43 mouse cellular contexts compared by ENCODE assay signal in genomic region chr12:104123996-104124395, GRCm38 (mm10). TPM values are rescaled to one million over a fixed set of nuclear protein-coding genes. Genes with fewer than 3 reads are reported as not detected.
A peak's percentile ranks its signal among the peaks of the same experiment; 100 is the strongest.
DNase-seq lines count a peak whose midpoint lies in the region; ATAC-seq lines count a peak whose summit lies in the region.
"Had no signal": no experiment of that assay in that cellular context is flagged by ENCODE, and none has a peak within 500 bp of the region (broad histone marks: within the 10 kb centered on the region; RNA-seq: fewer than 3 reads in every experiment).

No protein-coding gene starts in this region.

- H3K9ac ChIP-seq in heart, embryonic 12.5 days: no peak overlapping the region
- no peak overlapping the region for H3K9ac ChIP-seq in forebrain, embryonic 16.5 days (replicated peaks; ENCODE audit: low read depth, low read length)
- H3K9ac ChIP-seq in hindbrain, embryonic 13.5 days: no peak overlapping the region
- H3K9ac ChIP-seq: embryonic facial prominence, embryonic 13.5 days; forebrain, embryonic 12.5 days; intestine, embryonic 15.5 days; liver, embryonic 14.5 days; midbrain, embryonic 12.5 days; neural tube, embryonic 12.5 days had no signal

- no peak for DNase-seq in heart, postnatal 4 days
- DNase-seq in 416B (ENCODE audit: low read depth) (peak; percentile 53), NIH3T3 (ENCODE audit: low read depth) (peak; percentile 80)
- DNase-seq in fibroblast of lung, adult 2 months (ENCODE audit: low read depth): peak; percentile 37
- no peak for DNase-seq in ovary, postnatal 10 days (ENCODE audit: low spot score)
- DNase-seq: adrenal gland, postnatal 14 days; B cell, adult 2 months; cerebellum, adult 11-12 months; cerebellum, adult 9-11 months; gastrocnemius, postnatal 10 days; kidney, adult 2 months; liver; lung, adult 2 months; right cerebral cortex, postnatal 4 days had no signal

- H3K4me1 ChIP-seq in heart, embryonic 12.5 days (replicated peaks): peaks cover 6% of the 10 kb centered on the region; the same call in 1 of the 2 replicates
- H3K4me1 ChIP-seq in forebrain, embryonic 16.5 days (replicated peaks; ENCODE audit: control insufficient read depth, insufficient read depth, low read length): no peaks in the 10 kb centered on the region
- H3K4me1 ChIP-seq in hindbrain, embryonic 13.5 days (replicated peaks): no peaks in the 10 kb centered on the region
- H3K4me1 ChIP-seq: embryonic facial prominence, embryonic 13.5 days; forebrain, embryonic 12.5 days; intestine, embryonic 15.5 days; midbrain, embryonic 12.5 days; neural tube, embryonic 12.5 days had no signal

- H3K9me3 ChIP-seq in heart, embryonic 12.5 days (replicated peaks): no peaks in the 10 kb centered on the region
- no peaks in the 10 kb centered on the region for H3K9me3 ChIP-seq in forebrain, embryonic 16.5 days (ENCODE audit: control insufficient read depth, low read length)
- no peaks in the 10 kb centered on the region for H3K9me3 ChIP-seq in hindbrain, embryonic 13.5 days
- H3K9me3 ChIP-seq: embryonic facial prominence, embryonic 13.5 days; forebrain, embryonic 12.5 days; intestine, embryonic 15.5 days; megakaryocyte, embryonic 14.5 days; midbrain, embryonic 12.5 days; neural tube, embryonic 12.5 days had no signal

- H3K4me3 ChIP-seq in heart, embryonic 12.5 days: no peak overlapping the region
- no peak overlapping the region for H3K4me3 ChIP-seq in forebrain, embryonic 16.5 days (replicated peaks; ENCODE audit: low read length)
- H3K4me3 ChIP-seq in hindbrain, embryonic 13.5 days: no peak overlapping the region
- H3K4me3 ChIP-seq: embryonic facial prominence, embryonic 13.5 days; erythroblast, embryonic 14.5 days; forebrain, embryonic 12.5 days; intestine, embryonic 15.5 days; midbrain, embryonic 12.5 days; myocyte; neural tube, embryonic 12.5 days had no signal

- no peaks in the 10 kb centered on the region for H3K36me3 ChIP-seq in heart, embryonic 12.5 days
- no peaks in the 10 kb centered on the region for H3K36me3 ChIP-seq in forebrain, embryonic 16.5 days (ENCODE audit: control insufficient read depth, insufficient read depth)
- H3K36me3 ChIP-seq in hindbrain, embryonic 13.5 days: no peaks in the 10 kb centered on the region
- H3K36me3 ChIP-seq: embryonic facial prominence, embryonic 13.5 days; forebrain, embryonic 12.5 days; intestine, embryonic 15.5 days; midbrain, embryonic 12.5 days; neural tube, embryonic 12.5 days had no signal

- 58% methylated on average over 2 of the region's 2 CpGs for WGBS in heart, embryonic 12.5 days
- WGBS in forebrain, embryonic 16.5 days: 81% methylated on average over 2 of the region's 2 CpGs
- 84% methylated on average over 2 of the region's 2 CpGs for WGBS in hindbrain, embryonic 13.5 days

- no peak overlapping the region for H3K4me2 ChIP-seq in heart, embryonic 12.5 days
- no peak overlapping the region for H3K4me2 ChIP-seq in forebrain, embryonic 16.5 days (ENCODE audit: low read length)
- H3K4me2 ChIP-seq in hindbrain, embryonic 13.5 days: no peak overlapping the region
- H3K4me2 ChIP-seq: embryonic facial prominence, embryonic 13.5 days; forebrain, embryonic 12.5 days; heart, embryonic 11.5 days; intestine, embryonic 15.5 days; midbrain, embryonic 12.5 days; neural tube, embryonic 12.5 days had no signal

- H3K27me3 ChIP-seq in heart, embryonic 12.5 days (replicated peaks): 0 out of 2 replicates have a peak, but pooled peaks cover 5% of the 10 kb centered on the region
- H3K27me3 ChIP-seq in forebrain, embryonic 16.5 days (replicated peaks; ENCODE audit: control insufficient read depth, insufficient read depth, low read length): no peaks in the 10 kb centered on the region
- H3K27me3 ChIP-seq in hindbrain, embryonic 13.5 days: no peaks in the 10 kb centered on the region
- H3K27me3 ChIP-seq: embryonic facial prominence, embryonic 13.5 days; forebrain, embryonic 12.5 days; intestine, embryonic 15.5 days; midbrain, embryonic 12.5 days; neural tube, embryonic 12.5 days had no signal

- ATAC-seq in heart, embryonic 12.5 days (ENCODE audit: insufficient number of reproducible peaks, low FRiP score): no peak
- no peak for ATAC-seq in forebrain, embryonic 16.5 days
- no peak for ATAC-seq in hindbrain, embryonic 13.5 days (ENCODE audit: low FRiP score)
- ATAC-seq: activated CD4-positive, CD25-positive, alpha-beta regulatory T cell, adult 4 months; hindbrain, embryonic 16.5 days; intestine, embryonic 15.5 days had no signal

- H3K27ac ChIP-seq in heart, embryonic 12.5 days (ENCODE audit: poor library complexity, severe bottlenecking): peak overlapping the region; percentile 28; the same call in 1 of the 2 replicates
- no peak overlapping the region for H3K27ac ChIP-seq in forebrain, embryonic 16.5 days (ENCODE audit: low read length)
- no peak overlapping the region for H3K27ac ChIP-seq in hindbrain, embryonic 13.5 days
- H3K27ac ChIP-seq: embryonic facial prominence, embryonic 13.5 days; forebrain, embryonic 12.5 days; intestine, embryonic 15.5 days; liver, embryonic 14.5 days; midbrain, embryonic 12.5 days; neural tube, embryonic 12.5 days had no signal

RNA-seq across cellular contexts. Expression of gene Serpina3b, which starts 3.8 kb away (rescaled TPM):
- polyA plus RNA-seq in heart, embryonic 12.5 days (2016; fragmentation: Nextera tagmentation; extraction: Ambion mirVana): 0.09 and 0.10 TPM in 2 replicates
- total RNA-seq in heart, postnatal 4 days (2021): not detected
- polyA plus RNA-seq in forebrain, embryonic 16.5 days (2015; fragmentation: Nextera tagmentation; extraction: Ambion mirVana): 0.10 TPM in 1 of 2 replicates, not detected in the other
- polyA plus RNA-seq in hindbrain, embryonic 13.5 days (2015; fragmentation: Nextera tagmentation; extraction: Ambion mirVana): not detected in 2 replicates
- total RNA-seq: CH12.LX; ES-E14; gastrocnemius, postnatal 10 days; hematopoietic stem cell, adult 5-6 weeks; layer of hippocampus, postnatal 10 days; left cerebral cortex, adult 18-20 months; left cerebral cortex, postnatal 14 days; midbrain, postnatal 0 days had no signal
- polyA plus RNA-seq: activated CD4-positive, CD25-positive, alpha-beta regulatory T cell, adult 4 months; embryonic facial prominence, embryonic 13.5 days; erythroblast, embryonic 14.5 days; forebrain, embryonic 12.5 days; heart, postnatal 0 days; hindbrain, embryonic 16.5 days; intestine, embryonic 15.5 days; kidney, adult 2 months; kidney, embryonic 16.5 days; large intestine, adult 2 months; limb, embryonic 11.5 days; lung, adult 2 months; midbrain, embryonic 12.5 days; midbrain, postnatal 0 days; myocyte; neural tube, embryonic 12.5 days; thymus, postnatal 0 days had no signal

RNA-seq across cellular contexts. Expression of gene Serpina3a, which starts 11.5 kb away (rescaled TPM):
- polyA plus RNA-seq in heart, embryonic 12.5 days (2016; fragmentation: Nextera tagmentation; extraction: Ambion mirVana): not detected in 2 replicates
- total RNA-seq in heart, postnatal 4 days (2021): not detected
- not detected in 2 replicates for polyA plus RNA-seq in forebrain, embryonic 16.5 days (2015; fragmentation: Nextera tagmentation; extraction: Ambion mirVana)
- not detected in 2 replicates for polyA plus RNA-seq in hindbrain, embryonic 13.5 days (2015; fragmentation: Nextera tagmentation; extraction: Ambion mirVana)
- total RNA-seq: adrenal gland, postnatal 14 days; CH12.LX; ES-E14; gastrocnemius, postnatal 10 days; hematopoietic stem cell, adult 5-6 weeks; layer of hippocampus, postnatal 10 days; left cerebral cortex, adult 18-20 months; left cerebral cortex, postnatal 14 days; midbrain, postnatal 0 days had no signal
- polyA plus RNA-seq: activated CD4-positive, CD25-positive, alpha-beta regulatory T cell, adult 4 months; embryonic facial prominence, embryonic 13.5 days; erythroblast, embryonic 14.5 days; forebrain, embryonic 12.5 days; gonadal fat pad, adult 2 months; heart, embryonic 11.5 days; heart, postnatal 0 days; hindbrain, embryonic 16.5 days; intestine, embryonic 15.5 days; kidney, adult 2 months; kidney, embryonic 16.5 days; large intestine, adult 2 months; limb, embryonic 11.5 days; liver, embryonic 14.5 days; lung, adult 2 months; midbrain, embryonic 12.5 days; midbrain, postnatal 0 days; myocyte; neural tube, embryonic 12.5 days; spleen, adult 2 months; thymus, postnatal 0 days had no signal

RNA-seq across cellular contexts. Expression of gene Serpina5, which starts 23.1 kb away (rescaled TPM):
- polyA plus RNA-seq in heart, embryonic 12.5 days (2016; fragmentation: Nextera tagmentation; extraction: Ambion mirVana): not detected in 2 replicates
- total RNA-seq in heart, postnatal 4 days (2021): not detected
- polyA plus RNA-seq in forebrain, embryonic 16.5 days (2015; fragmentation: Nextera tagmentation; extraction: Ambion mirVana): not detected in 2 replicates
- not detected in 2 replicates for polyA plus RNA-seq in hindbrain, embryonic 13.5 days (2015; fragmentation: Nextera tagmentation; extraction: Ambion mirVana)
- total RNA-seq: CH12.LX; ES-E14; gastrocnemius, postnatal 10 days; hematopoietic stem cell, adult 5-6 weeks; layer of hippocampus, postnatal 10 days; left cerebral cortex, adult 18-20 months; left cerebral cortex, postnatal 14 days; midbrain, postnatal 0 days had no signal
- polyA plus RNA-seq: activated CD4-positive, CD25-positive, alpha-beta regulatory T cell, adult 4 months; embryonic facial prominence, embryonic 13.5 days; erythroblast, embryonic 14.5 days; forebrain, embryonic 12.5 days; heart, embryonic 11.5 days; heart, postnatal 0 days; hindbrain, embryonic 16.5 days; intestine, embryonic 15.5 days; kidney, adult 2 months; large intestine, adult 2 months; limb, embryonic 11.5 days; lung, adult 2 months; midbrain, embryonic 12.5 days; midbrain, postnatal 0 days; myocyte; neural tube, embryonic 12.5 days; spleen, adult 2 months; thymus, postnatal 0 days had no signal

RNA-seq across cellular contexts. Expression of gene Serpina3c, which starts 29.7 kb away (rescaled TPM):
- 0.13 TPM in 1 of 2 replicates, not detected in the other for polyA plus RNA-seq in heart, embryonic 12.5 days (2016; fragmentation: Nextera tagmentation; extraction: Ambion mirVana)
- total RNA-seq in heart, postnatal 4 days (2021): under 1 TPM in 1 of 2 experiments, not detected in 1; 0.17 TPM
- not detected in 2 replicates for polyA plus RNA-seq in forebrain, embryonic 16.5 days (2015; fragmentation: Nextera tagmentation; extraction: Ambion mirVana)
- polyA plus RNA-seq in hindbrain, embryonic 13.5 days (2015; fragmentation: Nextera tagmentation; extraction: Ambion mirVana): not detected in 2 replicates
- total RNA-seq: CH12.LX; ES-E14; hematopoietic stem cell, adult 5-6 weeks; left cerebral cortex, adult 18-20 months; left cerebral cortex, postnatal 14 days; midbrain, postnatal 0 days had no signal
- polyA plus RNA-seq: activated CD4-positive, CD25-positive, alpha-beta regulatory T cell, adult 4 months; embryonic facial prominence, embryonic 13.5 days; erythroblast, embryonic 14.5 days; forebrain, embryonic 12.5 days; heart, embryonic 11.5 days; hindbrain, embryonic 16.5 days; intestine, embryonic 15.5 days; kidney, embryonic 16.5 days; limb, embryonic 11.5 days; liver, embryonic 14.5 days; midbrain, embryonic 12.5 days; midbrain, postnatal 0 days; myocyte; neural tube, embryonic 12.5 days had no signal

Comparison
In these comparisons a context has a peak if more than half of its experiments do, and no peak if none do; other contexts are left out.
1. DNase-seq: peak in 416B (single experiment), NIH3T3 (single experiment) and fibroblast of lung, adult 2 months (single experiment); none in heart, postnatal 4 days (single experiment) and ovary, postnatal 10 days (single experiment).